Mouse (Mus musculus) embryonic facial prominence, embryonic 14.5 days (tissue): ENCODE results near the gene Slc35d1. TPM values are rescaled to one million over a fixed set of nuclear protein-coding genes. Genes with fewer than 3 reads are reported as not detected.

Experiments
- ATAC-seq: fragments of 200-750 bp; cut with Nextera tagmentation; 2 replicates; pipeline ENCODE4 v1.8.0; 2017; ENCODE audit warnings: low read depth, moderate number of reproducible peaks, moderate TSS enrichment
- DNase-seq: peaks from one replicate; pipeline ENCODE4 v3.0.0-alpha.2; 2015; ENCODE audit warnings: low spot score
- H3K27ac ChIP-seq: fragments of 300-500 bp; sonication (generic); replicated peaks from 2 replicates; pipeline ENCODE4 v1.5.1; 2014; ENCODE audit warnings: low read depth, mild to moderate bottlenecking, low read length, moderate library complexity
- H3K27me3 ChIP-seq: fragments of 300-500 bp; sonication (generic); replicated peaks from 2 replicates; pipeline ENCODE4 v1.6.1; 2014; ENCODE audit warnings: low read length; ENCODE audit not compliant: control insufficient read depth, insufficient read depth
- H3K36me3 ChIP-seq: fragments of 300-500 bp; sonication (generic); 2 replicates; pipeline ENCODE4 v1.6.1; 2014; ENCODE audit warnings: low read length, mixed read lengths; ENCODE audit not compliant: control insufficient read depth, insufficient read depth
- H3K4me1 ChIP-seq: fragments of 300-500 bp; sonication (generic); 2 replicates; pipeline ENCODE4 v1.6.1; 2014; ENCODE audit warnings: antibody characterized with exemption, low read length; ENCODE audit not compliant: control insufficient read depth, insufficient read depth
- H3K4me2 ChIP-seq: fragments of 300-500 bp; sonication (generic); 2 replicates; pipeline ENCODE4 v1.6.1; 2014; ENCODE audit warnings: low read depth, mild to moderate bottlenecking, low read length, moderate library complexity, mixed read lengths
- H3K4me3 ChIP-seq: fragments of 300-500 bp; sonication (generic); 2 replicates; pipeline ENCODE4 v1.5.1; 2014; ENCODE audit warnings: low read depth, mild to moderate bottlenecking, low read length
- H3K9ac ChIP-seq: fragments of 300-500 bp; sonication (generic); 2 replicates; pipeline ENCODE4 v1.6.1; 2014; ENCODE audit warnings: low read depth, mild to moderate bottlenecking, low read length, moderate library complexity, mixed read lengths
- H3K9me3 ChIP-seq: fragments of 300-500 bp; sonication (generic); 2 replicates; pipeline ENCODE4 v1.6.1; 2016; ENCODE audit warnings: low read length; ENCODE audit not compliant: control insufficient read depth
- WGBS: fragments of 180-500 bp; shearing (Covaris S2); extraction: QIAGEN DNeasy Blood & Tissue Kit; methylation state at CpG from one replicate; pipeline ENCODE4 v1.1.7; 2014; 5-methylcytosine and 5-hydroxymethylcytosine counted together
- polyA plus RNA-seq: library from polyadenylated mRNA; unstranded; fragments of >200 nt; fragmentation: Nextera tagmentation; extraction: Ambion mirVana; gene quantifications from 2 replicates; pipeline ENCODE4 v1.2.1, GENCODE M21; 2014

Slc35d1 gene
- polyA plus RNA-seq, 1 experiment from 2014 or later, result 13.8 TPM

- Histone ChIP-seq H3K27ac (no peak overlapping the region), H3K4me3 (no peak overlapping the region), H3K9ac (no peak overlapping the region), H3K9me3 (no peaks in the 10 kb centered on the region), H3K27me3 (no peaks in the 10 kb centered on the region), H3K4me2 (no peak overlapping the region), H3K4me1 (no peaks in the 10 kb centered on the region), H3K36me3 (peaks cover 10% of the 10 kb centered on the region)
- 85% methylated on average over 4 of the region's 4 CpGs for WGBS
- ATAC-seq (no peak), DNase-seq (no peak)
Measured at GRCm38 (mm10) chr4:103126533-103126932, 88.4 kb downstream of the Slc35d1 start.

GRCm38 (mm10) chr4:103123606-103124005, 91.4 kb downstream of the Slc35d1 start:
- Histone ChIP-seq H3K27me3 (no peaks in the 10 kb centered on the region), H3K27ac (no peak overlapping the region), H3K9me3 (no peaks in the 10 kb centered on the region), H3K4me3 (no peak overlapping the region), H3K4me1 (peaks cover 12% of the 10 kb centered on the region; the same call in 1 of the 2 replicates), H3K4me2 (no peak overlapping the region), H3K36me3 (no peaks in the 10 kb centered on the region), H3K9ac (no peak overlapping the region)
- DNase-seq (no peak), ATAC-seq (no peak)

- no peak for ATAC-seq
- no peak overlapping the region for H3K4me3 ChIP-seq
Measured at GRCm38 (mm10) chr4:103123086-103123485, 91.9 kb downstream of the Slc35d1 start.

DNA sequence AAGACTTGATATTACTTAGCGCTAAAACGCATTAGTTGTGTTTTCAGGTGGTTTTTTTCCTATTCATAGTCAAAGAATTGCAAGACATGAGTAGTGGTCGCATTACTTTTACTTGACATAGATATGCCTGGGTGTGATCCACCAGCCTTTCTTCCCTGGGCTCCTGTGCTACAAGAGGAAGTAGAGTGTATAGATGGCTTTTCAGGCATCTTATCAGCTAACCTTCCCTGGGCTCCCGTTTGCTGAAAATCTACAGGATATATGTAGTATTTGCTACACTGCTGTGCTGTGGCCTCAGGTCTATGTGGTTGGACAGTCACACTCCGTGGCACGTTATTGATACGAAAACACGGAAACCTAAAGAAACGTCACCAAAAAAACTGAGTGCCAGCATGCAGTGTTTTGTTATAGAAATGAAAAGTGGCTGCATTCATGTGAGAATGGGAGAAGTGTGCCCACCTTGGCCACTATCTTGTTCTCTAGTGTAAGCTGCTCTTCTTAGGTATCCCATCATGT, 94.0 kb downstream of the Slc35d1 start:
- no peak for ATAC-seq
- WGBS, result 81% methylated on average over 9 of the region's 9 CpGs
- no peaks in the 10 kb centered on the region for H3K9me3 ChIP-seq
- H3K9ac ChIP-seq, result peak overlapping the region; percentile 20; the same call in 1 of the 2 replicates
- H3K4me3 ChIP-seq, result peak overlapping the region; percentile 98; the same call in 1 of the 2 replicates
- no peaks in the 10 kb centered on the region for H3K27me3 ChIP-seq
- DNase-seq, result no peak
- peaks cover 9% of the 10 kb centered on the region; the same call in 1 of the 2 replicates for H3K36me3 ChIP-seq
- peak overlapping the region; percentile 66 for H3K4me2 ChIP-seq
- H3K27ac ChIP-seq, result no peak overlapping the region
- H3K4me1 ChIP-seq, result peaks cover 12% of the 10 kb centered on the region; the same call in 1 of the 2 replicates

More at GRCm38 (mm10) chr4:103123086-103123485, 91.9 kb downstream of the Slc35d1 start:
- Histone ChIP-seq H3K9me3 (no peaks in the 10 kb centered on the region), H3K36me3 (no peaks in the 10 kb centered on the region), H3K27ac (no peak overlapping the region), H3K9ac (no peak overlapping the region), H3K4me1 (peaks cover 12% of the 10 kb centered on the region; the same call in 1 of the 2 replicates), H3K27me3 (no peaks in the 10 kb centered on the region), H3K4me2 (no peak overlapping the region)
- WGBS, result 61% methylated on average over 2 of the region's 2 CpGs
- DNase-seq, result no peak

Other genes starting within 250 kb of the Slc35d1 start
- gene Tctex1d1, start 236.6 kb downstream of the Slc35d1 start, polyA plus RNA-seq, result 0.94 and 1.2 TPM in 2 replicates
- not detected in 2 replicates for gene Insl5, start 188.3 kb downstream of the Slc35d1 start, polyA plus RNA-seq
- gene Mier1, start 100.8 kb downstream of the Slc35d1 start, polyA plus RNA-seq, result 34.0 and 36.1 TPM in 2 replicates
- gene Wdr78, start 100.6 kb downstream of the Slc35d1 start, polyA plus RNA-seq, result 3.6 and 3.9 TPM in 2 replicates
- gene 4921539E11Rik, start 75.7 kb upstream of the Slc35d1 start, polyA plus RNA-seq, result not detected in 2 replicates
- 16.0 and 18.6 TPM in 2 replicates for gene Oma1, start 98.6 kb upstream of the Slc35d1 start, polyA plus RNA-seq